Mouse (Mus musculus): ENCODE data around the gene Defb5. TPM values are rescaled to one million over a fixed set of nuclear protein-coding genes. Genes with fewer than 3 reads are reported as not detected.
"Not testable (repeated sequence)": the region's sequence is repeated elsewhere in the genome, so short reads cannot be mapped to it uniquely, and the experiment has no call there.

Gene Defb5
- polyA plus RNA-seq (2015; fragmentation: Nextera tagmentation; extraction: Ambion mirVana): not detected in 2 replicates

GRCm38 (mm10) chr8:19247280-19247679 lies at the start of gene Defb5:
Gene Defb5 (plus strand): TSS chr8:19247580.
- H3K4me2 ChIP-seq: no peak within 1 kb of the TSS
- WGBS: 92% methylated on average over 5 of the region's 5 CpGs
- H3K27ac ChIP-seq: no peak within 1 kb of the TSS
- ATAC-seq (ENCODE audit: insufficient number of reproducible peaks, insufficient read depth, low FRiP score, low TSS enrichment, low read depth): no peak
- no peaks in the 10 kb centered on the region for H3K9me3 ChIP-seq
- H3K27me3 ChIP-seq: no peaks in the 10 kb centered on the region
- no peaks in the 10 kb centered on the region for H3K4me1 ChIP-seq
- no peaks in the 10 kb centered on the region for H3K36me3 ChIP-seq
- H3K9ac ChIP-seq: no peak within 1 kb of the TSS
- H3K4me3 ChIP-seq: no peak within 1 kb of the TSS

DNA sequence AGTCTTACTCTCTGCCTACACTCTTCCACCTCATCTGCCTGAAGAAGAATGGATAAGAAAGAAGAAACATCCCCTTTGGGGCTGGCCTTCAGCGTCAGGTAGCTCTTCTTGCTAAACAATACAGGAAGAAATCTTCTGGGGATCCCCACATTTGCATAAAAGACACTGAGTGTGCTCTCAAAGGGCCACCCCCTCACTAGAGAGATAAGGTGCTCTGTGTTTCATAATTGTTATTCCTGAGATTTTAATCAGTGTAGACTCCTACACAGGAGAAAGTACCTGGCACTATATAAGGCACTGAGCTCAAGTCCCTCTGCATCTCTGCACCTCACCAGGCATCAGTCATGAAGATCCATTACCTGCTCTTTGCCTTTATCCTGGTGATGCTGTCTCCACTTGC lies 22.2 kb upstream of the Defb5 start, which contains the start of gene Defb6:
Defb6 (plus strand) TSS at position 318 of the 400 bp plus-strand sequence.
- H3K27ac ChIP-seq: no peak within 1 kb of the TSS
- H3K4me3 ChIP-seq: no peak within 1 kb of the TSS
- no peak for ATAC-seq (ENCODE audit: insufficient number of reproducible peaks, insufficient read depth, low FRiP score, low TSS enrichment, low read depth)
- no peaks in the 10 kb centered on the region for H3K36me3 ChIP-seq
- no peak within 1 kb of the TSS for H3K4me2 ChIP-seq
- no peaks in the 10 kb centered on the region for H3K27me3 ChIP-seq
- no peaks in the 10 kb centered on the region for H3K9me3 ChIP-seq
- H3K4me1 ChIP-seq: no peaks in the 10 kb centered on the region
- 62% methylated on average over 1 of the region's 1 CpGs for WGBS
- H3K9ac ChIP-seq: no peak within 1 kb of the TSS

DNA sequence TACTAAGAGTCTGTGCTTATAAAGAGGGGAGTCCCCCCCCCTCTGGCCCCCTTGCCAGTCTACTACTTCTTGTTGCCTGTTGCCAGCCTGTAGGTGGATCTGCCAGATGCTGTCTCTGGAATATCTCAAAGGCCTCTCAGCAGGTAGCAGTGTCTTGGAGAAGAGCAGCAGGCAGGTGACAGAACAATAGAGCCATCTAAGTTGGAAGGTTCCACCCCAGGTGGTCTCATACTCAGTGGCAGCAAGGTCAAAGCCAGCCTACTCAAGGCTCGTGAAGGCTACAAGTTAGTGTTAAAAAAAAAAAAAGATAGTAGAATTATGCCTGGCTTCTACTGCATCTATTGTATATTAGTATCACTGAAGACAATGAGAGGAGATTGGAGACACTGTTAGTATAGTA lies 9.3 kb upstream of the Defb5 start:
- 58% methylated on average over 1 of the region's 1 CpGs for WGBS
- ATAC-seq (ENCODE audit: insufficient number of reproducible peaks, insufficient read depth, low FRiP score, low TSS enrichment, low read depth): no peak

DNA sequence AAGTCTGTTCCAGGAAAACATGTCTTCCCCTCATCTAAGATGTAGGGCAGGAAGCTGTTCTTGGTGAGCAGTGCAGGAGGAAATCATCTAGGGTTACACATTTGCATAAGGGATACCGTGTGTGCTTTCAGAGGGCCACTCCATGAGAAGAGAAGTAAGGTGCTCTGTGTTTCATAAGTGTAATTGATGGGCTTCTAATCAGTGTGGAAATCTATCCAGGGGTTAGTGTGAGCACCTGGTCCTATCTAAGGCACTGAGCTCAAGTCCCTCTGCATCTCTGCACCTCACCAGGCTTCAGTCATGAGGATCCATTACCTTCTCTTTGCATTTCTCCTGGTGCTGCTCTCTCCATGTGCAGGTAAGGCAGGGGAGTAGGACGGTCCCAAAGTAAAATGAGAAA lies 7.8 kb upstream of the Defb5 start, which contains the start of gene Defb46:
Defb46 (plus strand) TSS at position 301 of the 400 bp plus-strand sequence.
- no peak within 1 kb of the TSS for H3K4me3 ChIP-seq
- H3K9ac ChIP-seq: no peak within 1 kb of the TSS
- H3K36me3 ChIP-seq: no peaks in the 10 kb centered on the region
- H3K4me1 ChIP-seq: no peaks in the 10 kb centered on the region
- no peak within 1 kb of the TSS for H3K27ac ChIP-seq
- no peaks in the 10 kb centered on the region for H3K9me3 ChIP-seq
- no peaks in the 10 kb centered on the region for H3K27me3 ChIP-seq
- no peak within 1 kb of the TSS for H3K4me2 ChIP-seq
- 76% methylated on average over 2 of the region's 2 CpGs for WGBS
- no peak for ATAC-seq (ENCODE audit: insufficient number of reproducible peaks, insufficient read depth, low FRiP score, low TSS enrichment, low read depth)

More for the DNA sequence above, 9.3 kb upstream of the Defb5 start:
- no peak overlapping the region for H3K4me3 ChIP-seq
- H3K27ac ChIP-seq: no peak overlapping the region
- no peaks in the 10 kb centered on the region for H3K9me3 ChIP-seq
- H3K4me2 ChIP-seq: no peak overlapping the region
- no peaks in the 10 kb centered on the region for H3K27me3 ChIP-seq
- H3K4me1 ChIP-seq: no peaks in the 10 kb centered on the region
- no peaks in the 10 kb centered on the region for H3K36me3 ChIP-seq
- H3K9ac ChIP-seq: no peak overlapping the region

DNA sequence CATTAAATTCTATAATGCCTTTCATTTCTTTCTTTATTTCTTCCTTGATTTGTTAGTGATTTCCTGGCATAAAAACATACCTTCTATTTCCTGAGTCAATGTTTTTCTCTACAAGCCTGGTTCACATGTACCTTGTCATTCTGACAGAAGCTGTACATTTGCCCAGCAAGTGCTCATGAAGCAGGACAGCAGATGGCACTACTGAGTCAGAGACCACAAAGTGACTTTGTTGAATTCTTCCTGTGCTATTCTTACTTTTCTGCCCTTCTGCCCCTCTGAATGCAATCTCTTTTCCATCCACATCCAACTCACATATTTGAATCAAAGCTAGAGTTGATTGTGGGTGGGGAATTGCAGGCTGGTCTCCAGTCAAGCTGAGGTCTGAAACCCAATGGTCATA lies 10.8 kb downstream of the Defb5 start:
- no peak overlapping the region for H3K27ac ChIP-seq
- no peaks in the 10 kb centered on the region for H3K9me3 ChIP-seq
- H3K4me3 ChIP-seq: no peak overlapping the region
- H3K4me2 ChIP-seq: no peak overlapping the region
- H3K9ac ChIP-seq: no peak overlapping the region
- H3K27me3 ChIP-seq: no peaks in the 10 kb centered on the region
- no peaks in the 10 kb centered on the region for H3K4me1 ChIP-seq
- no peak for ATAC-seq (ENCODE audit: insufficient number of reproducible peaks, insufficient read depth, low FRiP score, low TSS enrichment, low read depth)
- no peaks in the 10 kb centered on the region for H3K36me3 ChIP-seq

DNA sequence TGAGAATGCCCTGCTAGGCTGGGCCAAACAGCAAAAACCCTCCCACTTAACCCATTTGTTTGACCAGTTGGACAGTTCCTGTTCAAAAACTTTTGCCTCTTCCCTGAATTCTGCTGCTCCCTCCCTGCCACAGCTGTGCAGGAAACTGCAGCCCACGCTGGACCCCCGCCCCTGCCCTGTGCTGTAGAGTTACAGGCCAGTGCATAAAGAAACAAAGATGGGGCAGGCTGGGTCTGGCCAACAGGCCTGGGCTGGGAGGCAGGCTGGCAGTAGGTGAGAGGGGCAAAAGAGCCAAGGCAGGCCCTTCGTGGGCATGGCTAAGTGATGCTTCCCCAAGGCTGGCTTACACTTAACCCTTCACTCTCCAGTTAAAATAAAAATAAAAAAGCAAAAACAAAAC lies 12.3 kb downstream of the Defb5 start:
- Histone ChIP-seq H3K9me3 (no peaks in the 10 kb centered on the region), H3K4me3 (no peak overlapping the region), H3K27me3 (no peaks in the 10 kb centered on the region), H3K4me1 (no peaks in the 10 kb centered on the region), H3K9ac (no peak overlapping the region), H3K27ac (no peak overlapping the region), H3K36me3 (no peaks in the 10 kb centered on the region), H3K4me2 (no peak overlapping the region)
- no peak for ATAC-seq (ENCODE audit: insufficient number of reproducible peaks, insufficient read depth, low FRiP score, low TSS enrichment, low read depth)
- WGBS: 42% methylated on average over 3 of the region's 3 CpGs

GRCm38 (mm10) chr8:19293060-19293459 lies 45.7 kb downstream of the Defb5 start, which contains the start of gene Defb3:
Gene Defb3 (plus strand): TSS chr8:19293360.
- not testable (repeated sequence) for H3K27me3 ChIP-seq; H3K4me3 ChIP-seq; H3K36me3 ChIP-seq; H3K4me1 ChIP-seq; H3K9me3 ChIP-seq; H3K4me2 ChIP-seq; ATAC-seq (ENCODE audit: insufficient number of reproducible peaks, insufficient read depth, low FRiP score, low TSS enrichment, low read depth); H3K9ac ChIP-seq; H3K27ac ChIP-seq
- WGBS: 27% methylated on average over 2 of the region's 2 CpGs

GRCm38 (mm10) chr8:19298361-19298760 lies 51.0 kb downstream of the Defb5 start:
- not testable (repeated sequence) for ATAC-seq (ENCODE audit: insufficient number of reproducible peaks, insufficient read depth, low FRiP score, low TSS enrichment, low read depth); H3K9ac ChIP-seq; H3K27ac ChIP-seq; H3K4me3 ChIP-seq; H3K36me3 ChIP-seq; H3K27me3 ChIP-seq; H3K9me3 ChIP-seq; H3K4me1 ChIP-seq; H3K4me2 ChIP-seq
- 59% methylated on average over 3 of the region's 3 CpGs for WGBS

Other genes starting within 250 kb of the Defb5 start
- not detected in 2 replicates for gene Defb38, start 221.0 kb upstream of the Defb5 start, polyA plus RNA-seq (2015; fragmentation: Nextera tagmentation; extraction: Ambion mirVana)
- gene Defb39, start 182.8 kb upstream of the Defb5 start, polyA plus RNA-seq (2015; fragmentation: Nextera tagmentation; extraction: Ambion mirVana): not detected in 2 replicates
- not detected in 2 replicates for gene Defb12, start 132.7 kb upstream of the Defb5 start, polyA plus RNA-seq (2015; fragmentation: Nextera tagmentation; extraction: Ambion mirVana)
- gene Defb34, start 123.8 kb upstream of the Defb5 start, polyA plus RNA-seq (2015; fragmentation: Nextera tagmentation; extraction: Ambion mirVana): not detected in 2 replicates
- gene Gm45826, start 106.8 kb upstream of the Defb5 start, polyA plus RNA-seq (2015; fragmentation: Nextera tagmentation; extraction: Ambion mirVana): not detected in 2 replicates
- not detected in 2 replicates for gene Defb14, start 53.2 kb upstream of the Defb5 start, polyA plus RNA-seq (2015; fragmentation: Nextera tagmentation; extraction: Ambion mirVana)
- not detected in 2 replicates for gene Defb4, start 48.9 kb upstream of the Defb5 start, polyA plus RNA-seq (2015; fragmentation: Nextera tagmentation; extraction: Ambion mirVana)
- gene Defb6, start 22.1 kb upstream of the Defb5 start, polyA plus RNA-seq (2015; fragmentation: Nextera tagmentation; extraction: Ambion mirVana): not detected in 2 replicates
- gene Defb46, start 7.7 kb upstream of the Defb5 start, polyA plus RNA-seq (2015; fragmentation: Nextera tagmentation; extraction: Ambion mirVana): not detected in 2 replicates
- gene Defb3, start 45.8 kb downstream of the Defb5 start, polyA plus RNA-seq (2015; fragmentation: Nextera tagmentation; extraction: Ambion mirVana): not detected in 2 replicates
- not detected in 2 replicates for gene Defb8, start 200.0 kb downstream of the Defb5 start, polyA plus RNA-seq (2015; fragmentation: Nextera tagmentation; extraction: Ambion mirVana)
- gene Defb7, start 247.5 kb downstream of the Defb5 start, polyA plus RNA-seq (2015; fragmentation: Nextera tagmentation; extraction: Ambion mirVana): not detected in 2 replicates